Mouse (Mus musculus): Measurements from ENCODE around the gene Tfr2. TPM values are rescaled to one million over a fixed set of nuclear protein-coding genes. Genes with fewer than 3 reads are reported as not detected.

Tfr2 gene
- total and polyA plus RNA-seq, 3 experiments: 96.2 to 112 TPM; not detected in 1

DNA sequence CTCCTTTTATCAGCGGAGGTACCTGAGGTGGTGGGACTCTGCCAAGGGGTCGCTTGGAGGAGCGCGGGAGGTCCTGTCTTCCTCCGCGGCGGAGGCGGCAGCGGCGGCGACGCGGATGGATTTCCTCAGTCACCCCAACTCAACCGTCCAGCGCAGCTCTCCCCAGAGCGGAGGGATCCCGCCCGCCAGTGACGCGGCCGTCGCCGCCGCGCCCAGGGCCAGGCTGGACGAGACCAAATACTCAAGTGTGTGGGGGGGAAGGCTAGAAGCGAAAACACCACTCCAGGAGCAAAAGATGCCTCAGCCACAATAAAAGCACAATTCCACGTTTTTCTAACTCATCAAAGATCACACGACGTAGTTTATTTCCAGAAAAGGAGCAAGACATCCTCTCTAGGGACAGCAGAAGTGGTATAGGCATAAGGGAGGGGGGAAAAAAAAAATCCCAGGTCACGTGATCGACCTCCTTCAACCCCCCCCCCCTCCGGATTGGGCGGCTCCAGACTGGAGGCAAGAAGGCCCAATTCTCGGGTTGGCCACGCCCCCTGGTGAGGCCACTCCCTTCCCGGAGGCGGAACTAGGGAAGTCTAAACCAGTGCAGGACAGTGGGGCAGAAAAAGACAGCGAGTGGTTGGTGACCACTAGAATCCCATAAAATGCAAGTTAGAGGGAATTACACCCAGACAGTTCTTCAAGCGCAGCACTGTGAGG, 36.4 kb upstream of the Tfr2 start, which contains the start of the genes Epo and Gnb2:
Gene Epo, minus strand, starts transcription at position 126 of the 711 bp plus-strand sequence.
Gene Gnb2, minus strand, starts transcription at position 394 of the 711 bp plus-strand sequence.
- Histone ChIP-seq H3K4me1 (ENCODE audit: control insufficient read depth in 1 of 2, insufficient read depth in 2 of 2, low read length in 2 of 2) (peaks cover 4 to 5% of the 10 kb centered on the region in 2 experiments; a peak in 1 of 4 replicates), H3K9me3 (replicated peaks; ENCODE audit: insufficient read depth, low read length) (no peaks in the 10 kb centered on the region), H3K4me3 (ENCODE audit: control insufficient read depth in 1 of 2, insufficient read depth in 1 of 2, low read depth in 2 of 2, low read length in 2 of 2) (peak within 1 kb of the TSS; percentile 78 to 99), H3K27me3 (ENCODE audit: control insufficient read depth in 1 of 2, insufficient read depth in 2 of 2, low read length in 2 of 2) (no peaks in the 10 kb centered on the region), H3K36me3 (ENCODE audit: control insufficient read depth in 1 of 2, insufficient read depth in 2 of 2, low read length in 2 of 2) (peaks cover 0 to 6% of the 10 kb centered on the region in 2 experiments; a peak in 3 of 4 replicates), H3K79me2 (ENCODE audit: control insufficient read depth, insufficient read depth, low read length, poor library complexity) (peaks cover 28% of the 10 kb centered on the region), H3K9ac (ENCODE audit: control insufficient read depth, low read depth, low read length, poor library complexity, severe bottlenecking) (peak within 1 kb of the TSS; percentile 98), H3K27ac (ENCODE audit: control insufficient read depth, low read depth, low read length) (peak within 1 kb of the TSS; percentile 93)
- DNase-seq (ENCODE audit: low read depth, low spot score): peak; percentile 98
- TF ChIP-seq USF2 (IDR thresholded peaks at IDR 0.05; ENCODE audit: borderline replicate concordance in 1 of 2, insufficient read depth in 1 of 2, low read depth in 1 of 2, low read length in 2 of 2): peak; percentile 82 to 90
- no peak for TF ChIP-seq RAD21 (IDR thresholded peaks at IDR 0.05; ENCODE audit: low read depth, low read length)
- TF ChIP-seq ZC3H11A (IDR thresholded peaks at IDR 0.05; ENCODE audit: low read depth, low read length): no peak
- TF ChIP-seq POLR2AphosphoS5 (IDR thresholded peaks at IDR 0.05; ENCODE audit: borderline replicate concordance, low read depth, low read length): no peak
- peak; percentile 75 for TF ChIP-seq HCFC1 (IDR thresholded peaks at IDR 0.05; ENCODE audit: low read depth, low read length)
- TF ChIP-seq SIN3A (IDR thresholded peaks at IDR 0.05; ENCODE audit: low read length): peak; percentile 80
- TF ChIP-seq MYB (IDR thresholded peaks at IDR 0.05; ENCODE audit: low read depth, low read length): peak; percentile 61; the same call in 1 of the 2 replicates
- peak; percentile 89 for TF ChIP-seq TBP (IDR thresholded peaks at IDR 0.05; ENCODE audit: low read depth, low read length)
- no peak for TF ChIP-seq MAFK (IDR thresholded peaks at IDR 0.05; ENCODE audit: borderline replicate concordance, low read depth, low read length)
- TF ChIP-seq USF1 (IDR thresholded peaks at IDR 0.05; ENCODE audit: low read depth, low read length): peak; percentile 97
- peak; percentile 73 for TF ChIP-seq TCF12 (IDR thresholded peaks at IDR 0.05; ENCODE audit: low read depth, low read length)
- no peak; the same call in 1 of the 2 replicates for TF ChIP-seq MXI1 (IDR thresholded peaks at IDR 0.05; ENCODE audit: low read depth, low read length)
- TF ChIP-seq NRF1 (IDR thresholded peaks at IDR 0.05; ENCODE audit: insufficient read depth, low read depth, low read length, poor library complexity, severe bottlenecking): 0 out of 2 replicates have a peak, but pooled peaks have one; percentile 6
- peak; percentile 70 for TF ChIP-seq BHLHE40 (IDR thresholded peaks at IDR 0.05; ENCODE audit: borderline replicate concordance, low read depth, low read length)
- no peak for TF ChIP-seq GABPA (IDR thresholded peaks at IDR 0.05; ENCODE audit: low read depth, low read length)
- TF ChIP-seq TAL1 (IDR thresholded peaks at IDR 0.05; ENCODE audit: low read length): no peak
- TF ChIP-seq POLR2AphosphoS2 (IDR thresholded peaks at IDR 0.05; ENCODE audit: low read length): peak; percentile 78; the same call in 1 of the 2 replicates
- peak; percentile 71; the same call in 1 of the 2 replicates for TF ChIP-seq E2F4 (IDR thresholded peaks at IDR 0.05; ENCODE audit: borderline replicate concordance, low read depth, low read length)
- TF ChIP-seq CHD1 (IDR thresholded peaks at IDR 0.05; ENCODE audit: low read depth, low read length): peak; percentile 100
- no peak for TF ChIP-seq SMC3 (IDR thresholded peaks at IDR 0.05; ENCODE audit: low read depth, low read length)
- 0 out of 2 replicates have a peak, but pooled peaks have one; percentile 19 for TF ChIP-seq CHD2 (IDR thresholded peaks at IDR 0.05; ENCODE audit: low read length)
- no peak; the same call in 1 of the 2 replicates for TF ChIP-seq JUND (IDR thresholded peaks at IDR 0.05; ENCODE audit: low read depth, low read length)
- TF ChIP-seq KAT2A (conservative IDR thresholded peaks at IDR 0.05; ENCODE audit: low read depth, low read length): peak; percentile 98
- no peak for TF ChIP-seq GATA1 (IDR thresholded peaks at IDR 0.05; ENCODE audit: low read depth, low read length)
- TF ChIP-seq ZKSCAN1 (IDR thresholded peaks at IDR 0.05; ENCODE audit: low read depth, low read length): no peak; the same call in 1 of the 2 replicates
- TF ChIP-seq EP300 (IDR thresholded peaks at IDR 0.05; ENCODE audit: low read depth in 1 of 2, low read length in 2 of 2): peak in 1 of 2 experiments; percentile 46; a peak in 2 of 4 replicates
- TF ChIP-seq NELFE (IDR thresholded peaks at IDR 0.05; ENCODE audit: low read depth, low read length): peak; percentile 67
- TF ChIP-seq POLR2A (IDR thresholded peaks at IDR 0.05; ENCODE audit: control insufficient read depth in 1 of 2, insufficient read depth in 1 of 2, low read depth in 1 of 2, low read length in 2 of 2, poor library complexity in 1 of 2): peak; percentile 60 to 84; a peak in 2 of 4 replicates
- 0 out of 2 replicates have a peak, but pooled peaks have one; percentile 17 for TF ChIP-seq MYC (IDR thresholded peaks at IDR 0.05; ENCODE audit: low read depth, low read length)
- peak; percentile 45; the same call in 1 of the 2 replicates for TF ChIP-seq ZMIZ1 (IDR thresholded peaks at IDR 0.05; ENCODE audit: low read depth, low read length)
- peak; percentile 92; the same call in 1 of the 2 replicates for TF ChIP-seq UBTF (IDR thresholded peaks at IDR 0.05; ENCODE audit: borderline replicate concordance, insufficient read depth, low read depth, low read length)
- TF ChIP-seq MEF2A (IDR thresholded peaks at IDR 0.05; ENCODE audit: extremely low read depth, insufficient replicate concordance, low read depth, low read length, poor library complexity, severe bottlenecking): no peak
- 0 out of 2 replicates have a peak, but pooled peaks have one; percentile 11 for TF ChIP-seq RCOR1 (IDR thresholded peaks at IDR 0.05; ENCODE audit: low read depth, low read length)
- peak; percentile 78 for TF ChIP-seq ELF1 (IDR thresholded peaks at IDR 0.05; ENCODE audit: low read depth, low read length)

Measured in MEL (cell line).